Mouse (Mus musculus) midbrain, embryonic 15.5 days (tissue): ENCODE data around the gene Prkg1. TPM values are rescaled to one million over a fixed set of nuclear protein-coding genes. Genes with fewer than 3 reads are reported as not detected.
"Not testable (repeated sequence)": the region's sequence is repeated elsewhere in the genome, so short reads cannot be mapped to it uniquely, and the experiment has no call there.

Source experiments
- ATAC-seq: fragments of 200-750 bp; cut with Nextera tagmentation; replicated peaks from 2 replicates; pipeline ENCODE4 v1.8.0; 2017; ENCODE audit warnings: moderate TSS enrichment
- H3K27ac ChIP-seq: fragments of 300-500 bp; sonication (generic); 2 replicates; pipeline ENCODE4 v1.5.1; 2015; ENCODE audit warnings: mild to moderate bottlenecking, inconsistent platforms
- H3K27me3 ChIP-seq: fragments of 300-500 bp; sonication (generic); replicated peaks from 2 replicates; pipeline ENCODE4 v1.6.1; 2015; ENCODE audit warnings: inconsistent platforms
- H3K36me3 ChIP-seq: fragments of 300-500 bp; sonication (generic); replicated peaks from 2 replicates; pipeline ENCODE4 v1.6.1; 2015; ENCODE audit warnings: inconsistent platforms
- H3K4me1 ChIP-seq: fragments of 300-500 bp; sonication (generic); 2 replicates; pipeline ENCODE4 v1.6.1; 2015; ENCODE audit warnings: inconsistent platforms
- H3K4me2 ChIP-seq: fragments of 300-500 bp; sonication (generic); 2 replicates; pipeline ENCODE4 v1.6.1; 2015; ENCODE audit warnings: inconsistent platforms, mild to moderate bottlenecking, moderate library complexity
- H3K4me3 ChIP-seq: fragments of 300-500 bp; sonication (generic); 2 replicates; pipeline ENCODE4 v1.5.1; 2015; ENCODE audit warnings: mild to moderate bottlenecking, inconsistent platforms
- H3K9ac ChIP-seq: fragments of 300-500 bp; sonication (generic); 2 replicates; pipeline ENCODE4 v1.6.1; 2015; ENCODE audit warnings: mild to moderate bottlenecking, inconsistent platforms
- H3K9me3 ChIP-seq: fragments of 300-500 bp; sonication (generic); 2 replicates; pipeline ENCODE4 v1.6.1; 2016; ENCODE audit warnings: inconsistent platforms
- WGBS: fragments of 180-500 bp; shearing (Covaris S2); methylation state at CpG from one replicate; pipeline ENCODE4 v1.1.7; 2015; ENCODE audit warnings: mixed read lengths; 5-methylcytosine and 5-hydroxymethylcytosine counted together
- polyA plus RNA-seq: library from polyadenylated mRNA; unstranded; fragments of >200 nt; fragmentation: Nextera tagmentation; extraction: Ambion mirVana; gene quantifications from 2 replicates; pipeline ENCODE4 v1.2.1, GENCODE M21; 2015

Prkg1 gene
- polyA plus RNA-seq, 1 experiment from 2014 or later: 4.3 TPM

DNA sequence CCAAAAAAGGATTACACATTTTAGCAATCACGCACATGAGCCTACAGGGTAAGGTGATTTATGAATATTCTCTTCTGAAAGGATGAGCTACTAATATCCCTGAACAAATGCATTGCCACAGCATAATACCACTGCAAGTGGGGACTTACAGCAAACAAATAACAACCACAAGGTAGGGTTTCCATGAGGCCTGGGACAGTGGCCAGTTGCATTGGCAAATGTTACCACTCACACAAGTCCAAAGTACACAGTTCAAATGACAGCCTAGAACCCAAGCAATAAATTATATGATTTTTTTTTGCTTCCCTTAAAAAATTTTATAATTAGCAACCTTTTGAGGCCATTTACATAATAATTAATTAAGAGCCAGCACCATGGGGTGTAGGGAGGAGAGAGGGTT is 395.7 kb downstream of the Prkg1 start:
- Histone ChIP-seq H3K9me3 (no peaks in the 10 kb centered on the region), H3K27ac (no peak overlapping the region), H3K4me1 (no peaks in the 10 kb centered on the region), H3K4me3 (no peak overlapping the region), H3K4me2 (no peak overlapping the region), H3K9ac (no peak overlapping the region), H3K27me3 (no peaks in the 10 kb centered on the region), H3K36me3 (no peaks in the 10 kb centered on the region)
- no peak for ATAC-seq
- 89% methylated on average over 1 of the region's 1 CpGs for WGBS

DNA sequence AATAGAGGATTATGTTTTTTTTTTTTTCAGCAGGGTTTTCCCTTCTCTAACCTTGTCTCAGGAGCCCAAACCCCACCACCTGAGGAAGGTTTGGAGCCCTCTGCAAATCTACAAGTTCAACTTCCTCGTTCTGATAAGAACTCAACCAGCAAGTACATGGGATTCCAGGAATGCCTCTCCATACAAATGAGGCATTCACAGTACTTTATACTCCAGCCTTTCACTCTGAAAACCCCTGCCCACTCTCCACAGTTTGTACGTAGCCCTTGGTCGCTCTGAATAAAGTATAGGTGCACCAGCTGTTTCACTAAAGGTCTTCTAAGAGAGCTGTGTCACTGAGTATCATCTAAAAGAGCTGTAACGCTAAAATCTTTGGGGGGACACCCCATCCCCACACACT is 402.8 kb downstream of the Prkg1 start:
- Histone ChIP-seq H3K4me2 (no peak overlapping the region), H3K4me1 (no peaks in the 10 kb centered on the region), H3K4me3 (no peak overlapping the region), H3K27ac (no peak overlapping the region), H3K27me3 (no peaks in the 10 kb centered on the region), H3K9me3 (no peaks in the 10 kb centered on the region), H3K9ac (no peak overlapping the region), H3K36me3 (no peaks in the 10 kb centered on the region)
- ATAC-seq: no peak
- WGBS: 69% methylated on average over 4 of the region's 4 CpGs

DNA sequence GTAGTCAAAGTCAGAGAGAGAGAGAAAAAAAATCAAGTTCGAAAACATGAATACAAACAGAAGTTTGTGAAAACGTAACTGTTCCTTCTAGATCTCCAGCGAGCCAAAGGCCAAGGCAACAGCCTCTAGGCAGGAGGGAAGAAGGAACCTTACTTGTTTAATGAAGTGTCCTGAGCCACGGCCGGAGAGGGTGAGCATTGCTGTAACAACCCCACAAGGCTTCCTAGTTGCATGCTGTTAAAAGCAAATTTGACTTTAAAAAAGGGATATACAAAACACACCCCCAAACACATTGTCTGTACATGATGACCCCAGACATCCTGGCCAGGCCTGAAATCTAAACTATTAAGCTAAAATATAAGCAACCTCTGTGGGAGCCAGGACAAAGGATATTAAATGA is 403.3 kb downstream of the Prkg1 start:
- 60% methylated on average over 5 of the region's 5 CpGs for WGBS
- Histone ChIP-seq H3K9ac (no peak overlapping the region), H3K36me3 (no peaks in the 10 kb centered on the region), H3K27me3 (no peaks in the 10 kb centered on the region), H3K4me1 (no peaks in the 10 kb centered on the region), H3K9me3 (no peaks in the 10 kb centered on the region), H3K27ac (no peak overlapping the region), H3K4me2 (no peak overlapping the region), H3K4me3 (no peak overlapping the region)
- no peak for ATAC-seq

DNA sequence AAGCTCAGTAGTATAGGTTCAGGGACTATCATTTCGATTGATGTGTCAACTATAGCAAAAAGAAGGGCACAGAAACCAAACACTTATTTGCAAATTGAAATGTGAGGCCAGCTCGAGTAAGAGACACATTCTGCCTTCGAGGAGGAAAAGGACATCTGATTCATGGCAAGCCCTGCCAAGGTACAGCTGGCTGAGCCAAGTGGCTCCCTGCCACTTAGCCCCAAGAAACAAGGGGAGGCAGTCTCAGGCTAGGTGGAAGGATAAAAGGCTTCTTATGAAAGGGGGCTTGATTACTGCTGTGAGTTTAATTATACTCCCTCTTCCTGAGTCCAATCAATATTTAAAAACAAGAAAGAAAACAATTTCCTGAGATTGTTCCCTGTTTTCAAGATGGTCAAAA is 403.7 kb downstream of the Prkg1 start:
- Histone ChIP-seq H3K9ac (no peak overlapping the region), H3K9me3 (no peaks in the 10 kb centered on the region), H3K36me3 (no peaks in the 10 kb centered on the region), H3K27me3 (no peaks in the 10 kb centered on the region), H3K4me1 (no peaks in the 10 kb centered on the region), H3K27ac (no peak overlapping the region), H3K4me2 (no peak overlapping the region), H3K4me3 (no peak overlapping the region)
- ATAC-seq: no peak
- 53% methylated on average over 3 of the region's 3 CpGs for WGBS

DNA sequence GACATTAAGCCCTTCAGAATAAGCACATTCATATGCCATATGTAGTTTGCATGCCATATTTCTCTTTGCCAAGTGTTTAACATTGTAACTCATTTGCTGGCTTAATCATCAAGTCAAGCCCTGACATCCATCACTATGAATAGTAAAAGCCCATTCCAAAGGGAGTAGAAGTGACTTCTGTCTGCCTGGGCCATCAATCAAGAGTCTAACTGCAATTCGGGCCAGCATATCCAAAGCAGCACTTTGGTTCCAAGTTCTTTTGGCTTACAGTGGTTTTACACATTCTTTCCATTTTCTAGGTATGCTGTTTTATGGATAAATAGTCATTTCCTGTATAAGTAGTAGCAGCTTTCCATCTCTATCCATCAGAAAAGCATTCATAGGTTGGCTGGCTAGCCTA is 409.9 kb downstream of the Prkg1 start:
- no peak overlapping the region for H3K9ac ChIP-seq
- ATAC-seq: no peak
- 93% methylated on average over 1 of the region's 1 CpGs for WGBS
- H3K27me3 ChIP-seq: no peaks in the 10 kb centered on the region
- H3K4me1 ChIP-seq: no peaks in the 10 kb centered on the region
- no peak overlapping the region for H3K4me2 ChIP-seq
- H3K4me3 ChIP-seq: no peak overlapping the region
- H3K36me3 ChIP-seq: no peaks in the 10 kb centered on the region
- H3K9me3 ChIP-seq: no peaks in the 10 kb centered on the region
- H3K27ac ChIP-seq: no peak overlapping the region

DNA sequence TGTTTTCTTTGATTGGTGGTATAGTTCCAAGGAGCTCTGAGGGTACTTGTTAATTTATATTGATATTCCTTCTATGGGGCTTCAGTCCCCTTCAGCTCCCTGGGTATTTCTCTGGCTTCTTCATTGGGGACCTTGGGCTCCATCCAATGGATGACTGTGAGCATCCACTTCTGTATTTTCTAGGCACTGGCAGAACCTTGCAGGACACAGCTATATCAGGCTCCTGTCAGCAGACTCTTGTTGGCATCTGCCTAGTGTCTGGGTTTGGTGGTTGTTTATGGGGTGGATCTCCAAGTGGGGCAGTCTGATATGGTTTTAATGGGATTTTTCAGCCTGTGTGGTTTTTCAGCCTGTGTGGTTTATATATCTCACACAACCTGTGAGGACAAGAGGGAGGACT is 412.0 kb downstream of the Prkg1 start:
- H3K9ac ChIP-seq, H3K36me3 ChIP-seq, H3K4me1 ChIP-seq, H3K27ac ChIP-seq, H3K4me3 ChIP-seq, H3K27me3 ChIP-seq, H3K4me2 ChIP-seq, ATAC-seq, H3K9me3 ChIP-seq: not testable (repeated sequence)

DNA sequence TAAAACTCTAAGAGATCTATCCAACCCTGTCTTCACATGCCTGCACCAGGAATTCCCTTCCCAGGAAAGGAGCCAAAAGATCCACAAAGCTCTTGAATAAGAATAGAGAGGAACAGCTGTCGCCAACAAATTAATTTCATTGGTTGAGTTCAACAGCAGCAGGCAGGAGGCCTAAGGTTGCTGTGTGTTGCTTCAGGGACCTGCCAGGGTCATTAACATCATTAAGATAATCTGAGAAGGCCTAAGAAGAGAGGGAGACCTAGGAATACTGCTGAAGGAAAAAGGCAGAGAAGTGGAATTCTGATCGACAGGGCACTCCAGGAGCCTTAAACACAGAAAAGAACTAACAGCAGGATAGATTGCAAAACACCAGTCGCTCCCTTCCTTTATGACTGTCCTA is 413.0 kb downstream of the Prkg1 start:
- Histone ChIP-seq H3K9ac (no peak overlapping the region), H3K4me3 (no peak overlapping the region), H3K9me3 (no peaks in the 10 kb centered on the region), H3K36me3 (no peaks in the 10 kb centered on the region), H3K27ac (no peak overlapping the region), H3K4me2 (no peak overlapping the region), H3K27me3 (no peaks in the 10 kb centered on the region), H3K4me1 (no peaks in the 10 kb centered on the region)
- WGBS: 27% methylated on average over 3 of the region's 3 CpGs
- no peak for ATAC-seq

DNA sequence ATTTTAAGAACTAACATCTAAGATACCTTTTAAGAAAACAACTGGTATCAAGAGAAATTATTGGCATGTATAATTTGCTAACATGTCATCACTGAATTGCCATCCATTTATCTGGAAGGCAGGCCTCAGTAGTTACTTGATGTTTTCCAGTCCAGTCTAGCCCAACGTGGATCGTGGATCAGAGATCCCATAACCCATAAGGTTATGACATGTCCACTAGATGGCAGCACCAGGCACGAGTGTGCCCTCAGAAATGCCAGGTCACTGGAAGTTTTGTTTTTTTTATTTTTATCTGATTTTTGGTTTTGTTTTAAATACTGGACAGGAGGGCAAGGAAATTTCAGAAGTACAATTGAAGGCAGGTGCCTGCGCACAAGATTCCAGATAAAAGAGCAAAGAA is 422.7 kb downstream of the Prkg1 start:
- 29% methylated on average over 4 of the region's 4 CpGs for WGBS
- no peaks in the 10 kb centered on the region for H3K4me1 ChIP-seq
- H3K4me3 ChIP-seq: no peak overlapping the region
- H3K27me3 ChIP-seq: no peaks in the 10 kb centered on the region
- H3K4me2 ChIP-seq: no peak overlapping the region
- H3K27ac ChIP-seq: no peak overlapping the region
- H3K9me3 ChIP-seq: no peaks in the 10 kb centered on the region
- no peak overlapping the region for H3K9ac ChIP-seq
- no peaks in the 10 kb centered on the region for H3K36me3 ChIP-seq
- no peak for ATAC-seq

DNA sequence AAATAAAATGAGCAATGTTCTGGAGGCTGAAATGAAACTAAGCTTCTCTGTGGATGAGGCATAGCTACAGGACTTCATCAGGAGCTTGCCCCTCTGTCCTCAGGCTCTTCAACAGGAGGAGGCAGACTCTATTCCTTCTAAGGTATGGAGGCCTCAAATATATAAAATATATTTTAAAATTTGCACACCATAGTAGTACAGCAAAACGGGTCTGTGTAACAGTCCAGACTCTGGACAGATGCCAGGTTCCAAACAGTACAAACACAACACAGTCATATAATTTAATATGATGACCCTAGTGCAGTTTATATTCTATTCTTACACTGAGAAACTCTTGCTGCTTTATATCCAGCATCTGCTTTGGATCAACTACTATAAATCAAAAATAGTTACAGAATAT is 423.9 kb downstream of the Prkg1 start:
- no peak for ATAC-seq
- Histone ChIP-seq H3K27ac (no peak overlapping the region), H3K4me1 (no peaks in the 10 kb centered on the region), H3K36me3 (no peaks in the 10 kb centered on the region), H3K4me3 (no peak overlapping the region), H3K27me3 (no peaks in the 10 kb centered on the region), H3K9me3 (no peaks in the 10 kb centered on the region), H3K9ac (no peak overlapping the region), H3K4me2 (no peak overlapping the region)
- 73% methylated on average over 1 of the region's 1 CpGs for WGBS

DNA sequence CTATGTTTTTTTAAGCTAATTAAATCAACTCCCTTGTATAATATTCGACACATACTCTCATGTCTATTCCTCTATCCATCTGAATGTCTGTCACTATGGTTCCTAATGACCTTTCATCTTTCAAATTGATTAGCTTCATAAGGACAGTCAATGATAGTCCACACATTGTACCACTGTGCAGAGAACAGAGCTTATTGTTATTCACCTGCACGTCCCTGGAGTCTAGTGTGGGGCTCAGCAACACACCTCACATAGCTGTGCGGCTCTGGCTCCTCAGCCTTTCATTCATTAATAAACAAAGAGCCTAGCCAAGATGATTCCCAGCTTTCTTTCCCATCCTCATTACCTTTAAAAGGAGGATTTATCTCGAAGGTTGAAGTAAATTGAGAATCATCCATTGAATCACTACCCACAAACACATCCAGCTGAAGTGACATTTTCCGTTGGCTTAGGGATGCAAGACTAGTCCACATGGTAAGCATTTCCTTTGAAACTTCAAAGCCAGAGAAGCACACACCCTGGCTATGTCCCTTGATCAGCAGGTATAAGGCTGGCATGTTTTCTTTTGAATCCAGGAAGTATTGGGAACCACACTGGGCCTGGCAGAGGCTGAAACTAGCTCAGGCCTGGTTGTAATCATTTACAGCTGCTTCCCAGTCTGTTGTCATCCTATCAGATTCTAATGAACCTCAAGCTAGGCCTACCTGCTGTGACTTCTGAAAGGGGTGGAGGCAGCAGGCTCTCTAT is 426.3 kb downstream of the Prkg1 start:
- Histone ChIP-seq H3K4me1 (no peaks in the 10 kb centered on the region), H3K27ac (no peak overlapping the region), H3K36me3 (no peaks in the 10 kb centered on the region), H3K9ac (no peak overlapping the region), H3K9me3 (no peaks in the 10 kb centered on the region), H3K27me3 (no peaks in the 10 kb centered on the region), H3K4me3 (no peak overlapping the region), H3K4me2 (no peak overlapping the region)
- ATAC-seq: peak; percentile 76; the same call in 1 of the 2 replicates
- WGBS: 54% methylated on average over 5 of the region's 5 CpGs

DNA sequence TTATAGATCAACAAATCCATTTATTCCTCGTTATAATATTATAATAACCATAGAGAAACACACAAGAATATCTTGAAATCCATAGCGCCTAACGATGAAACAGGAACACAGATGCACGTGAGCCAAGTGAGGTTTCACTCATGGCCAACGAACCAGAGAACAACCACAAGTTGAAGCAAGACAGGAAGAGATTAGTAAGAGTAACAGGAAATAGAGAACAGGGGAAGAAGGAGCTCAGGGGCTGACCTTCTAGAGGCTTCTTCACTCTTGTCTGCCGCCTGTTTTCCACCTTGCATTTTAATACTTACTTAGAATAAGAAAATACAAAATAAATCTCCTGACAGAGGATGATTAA is 427.0 kb downstream of the Prkg1 start:
- WGBS: 82% methylated on average over 6 of the region's 6 CpGs

DNA sequence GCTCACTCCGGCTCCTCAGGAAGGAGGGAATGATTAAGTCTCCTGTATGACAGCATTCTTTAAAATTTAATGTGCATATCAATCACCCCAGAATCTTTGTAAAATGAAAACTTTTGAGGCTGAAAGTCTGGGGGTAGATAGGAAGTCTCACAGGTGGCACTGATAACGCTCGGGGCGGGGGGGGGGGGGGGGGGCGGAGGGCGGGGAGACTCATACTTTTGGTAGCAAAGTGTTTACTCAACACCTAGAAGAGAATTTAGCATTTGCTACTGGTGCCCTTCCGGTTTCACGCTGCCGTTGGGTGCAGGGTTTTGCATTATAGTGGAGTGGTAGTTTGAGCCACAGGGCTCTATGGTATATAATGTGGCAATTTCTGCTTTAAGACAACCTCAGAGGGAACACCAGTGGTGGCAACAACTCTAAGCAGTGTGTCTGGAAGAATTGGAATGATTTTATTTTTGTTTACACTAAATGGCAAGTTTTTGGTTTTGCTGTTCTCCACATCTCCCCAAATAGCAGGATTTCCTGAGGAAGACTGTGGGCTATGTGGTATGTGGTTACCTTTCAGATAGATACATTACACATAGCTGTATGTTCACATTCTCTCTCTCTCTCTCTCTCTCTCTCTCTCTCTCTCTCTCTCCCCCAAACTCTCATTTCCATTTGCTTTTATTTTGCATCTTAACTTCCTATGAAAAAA is 427.5 kb downstream of the Prkg1 start:
- H3K9ac ChIP-seq: no peak overlapping the region
- no peaks in the 10 kb centered on the region for H3K27me3 ChIP-seq
- no peak overlapping the region for H3K27ac ChIP-seq
- H3K4me2 ChIP-seq: no peak overlapping the region
- ATAC-seq: no peak
- no peaks in the 10 kb centered on the region for H3K36me3 ChIP-seq
- no peak overlapping the region for H3K4me3 ChIP-seq
- WGBS: 92% methylated on average over 8 of the region's 9 CpGs
- H3K4me1 ChIP-seq: no peaks in the 10 kb centered on the region
- no peaks in the 10 kb centered on the region for H3K9me3 ChIP-seq

More for the DNA sequence above, 427.0 kb downstream of the Prkg1 start:
- Histone ChIP-seq H3K4me2 (no peak overlapping the region), H3K4me3 (no peak overlapping the region), H3K9me3 (no peaks in the 10 kb centered on the region), H3K36me3 (no peaks in the 10 kb centered on the region), H3K27ac (no peak overlapping the region), H3K9ac (no peak overlapping the region), H3K27me3 (no peaks in the 10 kb centered on the region), H3K4me1 (no peaks in the 10 kb centered on the region)
- no peak for ATAC-seq

DNA sequence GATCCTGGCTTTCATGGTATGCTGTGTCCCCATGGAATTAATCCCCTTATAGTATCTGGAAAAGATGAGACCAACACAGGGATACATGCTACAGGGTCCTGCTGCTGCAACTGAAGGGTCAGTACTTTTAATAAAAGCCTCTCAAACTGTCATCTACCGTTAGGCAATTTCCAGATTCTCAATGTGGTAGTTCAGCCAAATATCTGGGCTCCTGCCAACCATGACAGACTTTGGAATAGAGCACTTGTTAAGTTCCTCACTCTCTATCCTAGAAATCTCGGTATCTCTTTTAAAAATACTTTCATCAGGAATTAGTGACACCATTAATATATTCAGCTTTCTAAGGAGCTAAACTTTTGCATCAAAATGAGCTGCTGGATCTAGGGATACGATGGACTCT is 428.5 kb downstream of the Prkg1 start:
- H3K4me2 ChIP-seq: no peak overlapping the region
- WGBS: 58% methylated on average over 3 of the region's 3 CpGs
- no peaks in the 10 kb centered on the region for H3K27me3 ChIP-seq
- no peak overlapping the region for H3K4me3 ChIP-seq
- no peak overlapping the region for H3K9ac ChIP-seq
- no peak for ATAC-seq
- H3K9me3 ChIP-seq: no peaks in the 10 kb centered on the region
- no peak overlapping the region for H3K27ac ChIP-seq
- no peaks in the 10 kb centered on the region for H3K4me1 ChIP-seq
- no peaks in the 10 kb centered on the region for H3K36me3 ChIP-seq
